Comparison of ENCODE assay signal across 27 mouse cellular contexts in the genomic region with DNA sequence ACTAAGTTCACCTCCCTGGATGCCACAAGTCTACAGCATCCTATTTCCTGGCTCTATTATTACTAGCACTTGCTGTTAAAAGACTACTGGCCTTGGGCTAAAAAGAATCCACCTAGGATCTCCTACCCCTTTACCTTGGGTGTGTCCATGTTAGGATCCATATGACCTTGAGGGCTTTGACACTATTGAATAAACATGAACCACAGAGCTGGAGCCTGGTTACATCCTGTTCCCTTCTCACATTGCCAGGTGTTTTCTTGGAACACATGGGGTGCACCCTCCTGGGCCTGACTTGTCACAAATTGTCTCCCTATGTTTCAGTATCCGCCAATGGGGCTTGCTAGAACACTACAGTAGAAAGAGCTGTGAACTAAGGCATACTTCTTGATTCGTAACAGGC. TPM values are rescaled to one million over a fixed set of nuclear protein-coding genes. Genes with fewer than 3 reads are reported as not detected.
DNase-seq lines count a peak whose midpoint lies in the region; TF ChIP-seq lines count a peak whose summit lies in the region.
"Had no signal": no experiment of that assay in that cellular context is flagged by ENCODE, and none has a peak within 500 bp of the region (broad histone marks: within the 10 kb centered on the region; RNA-seq: fewer than 3 reads in every experiment).

No protein-coding gene starts in this region.

- no peak for TF ChIP-seq CTCF in bone marrow macrophage, adult 2 months (IDR thresholded peaks at IDR 0.05; ENCODE audit: low read depth, low read length)

- H3K27ac ChIP-seq in bone marrow macrophage, adult 2 months (ENCODE audit: insufficient read depth, low read depth, low read length) = peak overlapping the region; percentile 92; the same call in 1 of the 2 replicates
- H3K27ac ChIP-seq: embryonic facial prominence, embryonic 13.5 days; embryonic facial prominence, embryonic 15.5 days; forebrain, embryonic 10.5 days; forebrain, embryonic 12.5 days had no signal

- H3K4me1 ChIP-seq in bone marrow macrophage, adult 2 months (ENCODE audit: control insufficient read depth, insufficient read depth, low read length) = peaks cover 26% of the 10 kb centered on the region

- TF ChIP-seq POLR2A in bone marrow macrophage, adult 2 months (IDR thresholded peaks at IDR 0.05; ENCODE audit: borderline replicate concordance, low read depth, low read length) = no peak

- intact Hi-C loops in heart, postnatal 36 days (cut with DNase I) = loop anchor here (10.0 kb wide), 2 partner anchors 96 to 634 kb away; a partner anchor contains a TSS

- peak; percentile 23 for DNase-seq in heart, adult 11 months
- DNase-seq in heart, postnatal 36 days = no peak
- DNase-seq in ES-CJ7 (ENCODE audit: low read depth, low spot score) (peak; percentile 68), R1 (ENCODE audit: low read depth, low spot score) (peak; percentile 68)
- DNase-seq in left cerebral cortex, adult 8-10 months (ENCODE audit: low spot score in 2 of 2) = no peak
- DNase-seq in frontal cortex, adult 2 months (ENCODE audit: extremely low spot score in 1 of 2, low spot score in 1 of 2) = no peak
- DNase-seq: adrenal gland, adult 8-10 months; adrenal gland, postnatal 14 days; adrenal gland, postnatal 36 days; B cell, adult 2 months; cerebellum, adult 11 months; cerebellum, adult 18-20 months; cerebellum, adult 8-10 months; cerebellum, adult 9-11 months; cerebellum, postnatal 14 days; cerebellum, postnatal 36 days; embryo, embryonic 11 days had no signal

- H3K4me3 ChIP-seq in bone marrow macrophage, adult 2 months (ENCODE audit: insufficient read depth, low read length) = no peak overlapping the region
- H3K4me3 ChIP-seq: embryonic facial prominence, embryonic 13.5 days; embryonic facial prominence, embryonic 15.5 days; erythroblast, embryonic 14.5 days; forebrain, embryonic 10.5 days; forebrain, embryonic 12.5 days had no signal

RNA-seq across cellular contexts. Expression of a gene that starts 3.7 kb away (rescaled TPM):
- under 1 TPM; 0.39 to 0.60 TPM for total RNA-seq in heart, postnatal 36 days (2021)
- polyA plus RNA-seq in bone marrow macrophage, adult 2 months (2012; ENCODE audit: insufficient read depth, insufficient read length, missing spikeins) = 5.9 and 8.4 TPM in 2 replicates
- 10 to 100 TPM in 1 of 4 experiments, 1 to 10 TPM in 3; 7.0 to 11.8 (median 9.2) TPM for total RNA-seq in left cerebral cortex, adult 8-10 months (2022)
- 18.7 and 24.2 TPM in 2 replicates for polyA plus RNA-seq in frontal cortex, adult 2 months (2012; rRNA removed)

RNA-seq across cellular contexts. Expression of a gene that starts 34.3 kb away (rescaled TPM):
- total RNA-seq in heart, postnatal 36 days (2021) = not detected
- polyA plus RNA-seq in bone marrow macrophage, adult 2 months (2012; ENCODE audit: insufficient read depth, insufficient read length, missing spikeins) = not detected in 2 replicates
- 1 to 10 TPM; 1.3 to 2.6 (median 1.9) TPM for total RNA-seq in left cerebral cortex, adult 8-10 months (2022)
- 2.3 and 2.5 TPM in 2 replicates for polyA plus RNA-seq in frontal cortex, adult 2 months (2012; rRNA removed)
- total RNA-seq: adrenal gland, postnatal 14 days; CH12.LX; G1E had no signal
- polyA plus RNA-seq: activated CD4-positive, CD25-positive, alpha-beta regulatory T cell, adult 4 months; CD4-positive, CD25-positive, alpha-beta regulatory T cell, adult 4 months; erythroblast, embryonic 14.5 days; G1E had no signal

Comparison
In these comparisons a context has a peak if more than half of its experiments do, and no peak if none do; other contexts are left out.
1. DNase-seq: peak in heart, adult 11 months (single experiment), ES-CJ7 (single experiment) and R1 (single experiment); none in heart, postnatal 36 days (0 of 2), left cerebral cortex, adult 8-10 months (0 of 2) and frontal cortex, adult 2 months (0 of 2).
2. RNA of a gene that starts 3.7 kb away (total RNA-seq): 7.0 to 11.8 TPM in left cerebral cortex, adult 8-10 months; 0.39 to 0.60 TPM in heart, postnatal 36 days; every median in the first group is over 4 times any median in the second.